Mouse (Mus musculus) adrenal gland, adult 18-20 months (tissue): ENCODE data around the gene Ntm. TPM values are rescaled to one million over a fixed set of nuclear protein-coding genes. Genes with fewer than 3 reads are reported as not detected.

ENCODE experiments used
- DNase-seq, 2 experiments: peaks; one replicate each; pipeline ENCODE4 v3.0.0; 2021 to 2022; ENCODE audit warnings: low spot score in 2 of 2
- total RNA-seq, 2 experiments: library from RNA; stranded (reverse); gene quantifications; 1 replicate in 1 of 2; 2 replicates in 1 of 2; pipeline ENCODE4 v1.2.3; 2021

Ntm gene
- total RNA-seq, 2 experiments from 2014 or later, result 0.54 to 0.60 TPM

GRCm38 (mm10) chr9:29413126-29413525 is 549.8 kb downstream of the Ntm start:
- no peak for DNase-seq

DNA sequence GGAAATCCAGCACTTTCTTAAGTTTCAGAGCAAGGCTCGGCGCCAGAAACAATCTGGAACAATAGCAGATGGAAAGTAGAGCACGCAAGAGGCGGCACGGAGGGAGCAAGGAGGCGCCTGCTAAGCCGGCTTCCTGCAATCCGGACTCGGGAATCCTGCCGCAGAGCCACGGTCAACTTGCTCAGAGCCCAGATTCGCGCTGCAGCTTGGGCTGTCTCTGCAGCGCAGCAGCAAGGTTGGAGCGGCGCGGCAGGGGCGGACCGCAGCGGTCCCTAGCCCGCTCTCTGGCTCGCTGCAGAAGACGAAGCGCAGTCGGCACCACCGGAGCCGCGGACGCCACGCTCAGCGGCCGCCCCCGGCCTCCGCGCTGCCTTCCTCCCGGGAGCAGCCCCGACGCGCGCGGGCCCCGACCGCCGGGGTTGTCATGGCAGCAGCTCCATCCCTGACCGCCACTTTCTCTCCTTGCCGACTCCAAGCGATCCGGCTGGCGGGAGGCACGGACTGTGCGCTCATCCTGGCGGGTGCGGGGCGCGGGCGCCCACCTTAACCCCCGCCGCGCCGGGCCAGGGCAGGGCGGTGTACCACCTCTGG is 550.7 kb downstream of the Ntm start:
- DNase-seq, result peak; percentile 21 to 23

GRCm38 (mm10) chr9:29411408-29412180 is 551.3 kb downstream of the Ntm start:
- DNase-seq, result peak; percentile 3 to 24

- DNase-seq, result no peak
Observed at GRCm38 (mm10) chr9:29410728-29411407, 552.1 kb downstream of the Ntm start.

GRCm38 (mm10) chr9:29410284-29410683 is 552.7 kb downstream of the Ntm start:
- no peak for DNase-seq

- peak; percentile 50 to 53 for DNase-seq
Observed at GRCm38 (mm10) chr9:29409216-29409907, 553.6 kb downstream of the Ntm start.

DNA sequence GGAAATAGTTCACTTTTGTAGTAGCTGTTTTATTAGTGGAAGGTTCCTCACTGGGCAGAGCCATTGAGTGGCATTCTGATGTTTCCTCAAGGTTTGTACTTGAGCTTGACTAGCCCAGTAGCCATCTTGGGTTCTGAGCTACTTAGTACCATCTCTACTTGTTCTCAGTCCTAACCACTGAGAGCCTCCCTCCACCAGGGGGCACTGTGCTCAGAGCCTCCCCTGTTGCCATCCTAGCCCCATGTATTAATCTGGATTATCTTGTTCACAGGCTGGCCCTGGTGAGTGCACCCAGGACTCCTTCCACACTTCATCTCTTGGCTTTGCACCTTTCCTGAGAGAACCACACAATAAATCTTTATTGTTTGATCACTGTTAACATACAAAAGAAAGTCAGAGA is 555.0 kb downstream of the Ntm start:
- peak; percentile 15 to 27 for DNase-seq

- DNase-seq, result no peak
Observed at GRCm38 (mm10) chr9:29406973-29407372, 556.0 kb downstream of the Ntm start.

DNA sequence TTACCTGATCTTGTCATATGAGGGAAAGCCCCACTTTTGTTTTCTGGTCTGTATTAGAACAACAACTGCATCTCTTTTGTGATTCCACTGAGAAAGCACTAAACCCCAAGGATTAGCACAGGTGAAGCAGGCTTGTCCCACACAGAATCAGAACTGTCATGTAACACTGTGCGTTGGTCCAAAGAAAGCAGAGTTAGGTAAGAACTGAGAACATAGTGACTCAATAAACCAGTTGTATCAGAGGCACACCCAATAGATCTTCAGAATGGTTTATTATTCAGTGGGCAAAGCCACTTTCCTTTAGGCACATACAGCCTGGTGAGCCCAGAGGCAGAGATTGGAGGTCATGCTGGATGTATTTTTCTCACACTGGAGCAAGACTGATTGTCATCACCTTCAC is 556.9 kb downstream of the Ntm start:
- no peak for DNase-seq

GRCm38 (mm10) chr9:29400151-29400550 is 562.8 kb downstream of the Ntm start:
- DNase-seq, result no peak

GRCm38 (mm10) chr9:29396101-29396500 is 566.8 kb downstream of the Ntm start:
- DNase-seq, result no peak

DNA sequence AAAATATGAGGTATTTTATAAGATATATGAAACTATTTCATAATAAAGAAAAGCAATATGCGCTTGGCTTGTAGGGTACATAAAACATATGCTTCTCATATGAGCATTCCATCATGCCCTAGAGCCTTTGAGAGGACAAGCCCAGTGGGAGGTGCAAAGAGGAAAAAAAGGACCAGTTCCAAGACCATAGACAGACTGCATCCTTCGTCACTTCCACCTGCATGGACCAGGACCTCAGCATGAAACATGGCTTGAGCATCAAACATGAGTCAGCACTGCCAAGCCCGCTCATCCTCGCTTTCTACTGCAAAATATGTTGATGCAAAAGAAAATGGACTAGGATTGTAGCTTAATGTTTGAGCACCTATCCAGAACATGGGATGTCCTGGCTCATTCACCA is 569.8 kb downstream of the Ntm start:
- DNase-seq, result no peak

DNA sequence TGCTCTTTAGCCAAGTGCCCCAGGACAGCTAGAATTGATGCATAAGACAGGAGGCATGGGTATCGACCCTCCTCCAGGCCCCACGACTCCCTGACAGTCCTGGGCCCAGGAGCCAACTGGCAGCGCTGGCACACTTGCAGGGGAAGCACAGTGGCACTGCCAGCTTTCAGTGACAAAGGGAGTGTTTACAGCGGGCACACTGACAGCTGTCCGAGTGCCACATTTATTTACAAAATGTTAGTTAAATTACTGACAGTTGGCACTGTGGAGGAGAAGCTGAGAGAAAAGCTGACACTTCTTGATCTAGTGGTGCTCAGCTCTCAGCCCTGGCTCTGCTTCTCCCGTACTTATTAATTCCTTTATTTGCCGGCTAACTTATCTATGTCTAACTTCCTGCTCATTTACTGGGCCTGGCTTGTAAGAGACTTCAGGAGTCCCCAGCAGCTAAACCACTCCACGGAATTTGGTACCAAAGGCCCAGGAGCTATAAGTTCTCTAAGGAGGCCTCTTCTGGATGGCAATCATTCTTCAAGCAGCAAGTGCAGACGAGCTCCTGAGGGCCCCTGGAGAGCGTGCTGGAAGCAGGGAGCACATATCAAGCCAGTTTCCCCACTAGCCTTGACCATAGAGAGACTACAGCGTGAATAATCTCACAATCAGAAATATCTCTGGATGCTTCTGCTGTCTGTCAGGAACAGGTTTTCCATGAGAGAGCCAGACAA is 572.0 kb downstream of the Ntm start:
- no peak for DNase-seq

DNA sequence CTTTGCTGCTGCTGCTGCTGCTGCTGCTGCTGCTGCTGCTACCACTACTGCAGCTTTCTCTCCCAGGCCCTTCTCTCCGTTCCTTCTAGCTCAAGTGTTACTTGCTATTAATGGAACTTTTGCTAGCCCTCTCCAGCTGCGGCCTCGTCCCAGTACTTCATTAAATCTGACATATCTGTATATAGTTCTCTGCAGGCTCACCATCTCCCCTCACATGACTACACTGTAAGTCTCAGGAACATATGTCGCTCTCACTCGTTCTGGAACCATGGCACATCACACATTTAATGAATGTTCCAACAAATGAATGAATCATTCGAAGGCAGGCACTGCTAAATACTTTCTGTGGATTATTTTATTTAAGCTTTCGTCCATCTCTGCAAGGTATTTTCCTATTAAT is 573.7 kb downstream of the Ntm start:
- no peak for DNase-seq

DNA sequence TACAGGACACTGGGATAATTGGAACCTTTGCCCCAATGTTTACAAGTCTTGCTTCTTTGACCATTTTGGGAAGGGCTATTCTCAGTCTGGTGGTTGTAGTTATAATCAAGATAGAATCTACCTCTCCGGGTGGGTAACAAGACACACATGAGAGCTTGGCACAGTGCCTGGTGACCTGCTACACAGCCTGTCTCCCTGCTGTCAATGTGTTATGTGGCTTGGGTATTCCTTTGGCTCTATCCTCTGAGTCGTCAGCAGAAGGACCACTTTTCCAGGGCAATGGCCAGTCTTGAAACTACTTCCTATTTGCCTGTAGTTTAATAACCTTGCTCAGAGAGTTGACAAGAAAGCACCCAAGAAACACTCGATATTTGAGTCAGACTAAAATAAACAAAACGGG is 575.8 kb downstream of the Ntm start:
- DNase-seq, result no peak

DNA sequence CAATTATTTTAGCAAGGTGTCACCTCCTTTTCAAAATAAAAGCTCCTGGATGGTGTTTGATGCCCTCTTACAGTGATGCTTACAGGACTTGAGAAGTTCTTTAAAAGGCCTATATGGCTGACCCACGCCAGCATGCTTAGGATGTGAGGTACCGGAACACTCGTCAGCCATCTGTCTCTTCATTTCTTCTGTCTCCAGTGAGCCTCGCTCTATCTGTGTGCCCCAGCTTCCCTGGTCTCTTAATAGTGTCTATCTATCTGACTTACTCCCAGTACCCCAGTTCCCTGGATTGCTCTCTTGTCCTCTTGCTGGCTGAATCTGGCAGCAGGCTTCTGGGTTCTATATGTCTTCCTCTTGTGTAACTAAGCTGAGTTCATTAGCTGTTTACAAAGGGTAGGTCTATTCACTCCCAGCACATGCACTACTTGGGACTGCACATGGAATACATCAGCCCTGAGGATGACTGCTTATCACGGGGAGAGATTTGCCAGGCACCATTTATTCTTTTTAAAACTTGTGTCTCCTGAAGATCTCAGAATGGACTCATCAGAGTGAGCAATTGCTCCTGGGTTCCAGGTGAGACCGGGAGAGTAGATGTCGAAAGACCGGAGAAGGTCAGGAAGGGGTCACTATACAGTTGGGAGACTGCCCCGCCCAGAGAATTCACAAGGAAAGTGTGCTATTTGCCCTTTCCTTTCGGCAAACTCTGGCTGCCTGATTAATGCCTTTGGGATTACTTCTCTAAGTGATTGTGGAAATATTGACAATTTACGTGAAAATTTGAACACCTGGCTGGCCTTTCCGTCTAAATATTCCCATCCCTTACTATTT is 585.6 kb downstream of the Ntm start:
- no peak for DNase-seq

- no peak for DNase-seq
Observed at GRCm38 (mm10) chr9:29371341-29371740, 591.6 kb downstream of the Ntm start.

DNA sequence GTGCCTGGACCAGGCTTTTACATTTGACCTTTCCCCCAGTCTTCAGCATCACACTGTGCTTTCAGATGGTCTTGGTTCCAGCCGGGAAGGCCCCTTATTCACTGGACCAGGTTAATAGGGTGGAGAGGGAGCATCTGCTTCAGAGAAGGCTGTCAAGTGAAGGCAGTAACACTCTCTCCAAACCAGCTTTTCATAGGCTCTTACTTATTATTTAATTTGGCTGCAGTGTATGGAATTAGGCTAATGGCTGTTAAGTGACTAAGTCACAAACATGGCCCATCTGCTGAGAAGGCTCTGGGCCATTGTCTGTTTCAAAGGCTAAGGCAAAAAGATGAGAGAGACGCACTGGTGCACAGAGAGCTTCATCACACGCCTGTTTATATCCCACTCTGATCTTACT is 593.3 kb downstream of the Ntm start:
- no peak for DNase-seq

- DNase-seq, result no peak
Observed at GRCm38 (mm10) chr9:29368291-29368690, 594.6 kb downstream of the Ntm start.

- no peak for DNase-seq
Observed at GRCm38 (mm10) chr9:29357796-29358195, 605.1 kb downstream of the Ntm start.
